Mouse (Mus musculus) adrenal gland, adult (tissue): ENCODE measurements around the gene Caskin1.
A peak's percentile ranks its signal among the peaks of the same experiment; 100 is the strongest.

ENCODE experiments used
- DNase-seq, 2 experiments: peaks; one replicate each; pipeline ENCODE4 v3.0.0; 2022 to 2023; ENCODE audit warnings: low spot score in 1 of 2; ENCODE audit not compliant: inconsistent age in 2 of 2

The Caskin1 gene

GRCm38 (mm10) chr17:24490399-24490798 lies 2.0 kb downstream of the Caskin1 start:
- peak in 1 of 2 experiments; percentile 80 for DNase-seq

GRCm38 (mm10) chr17:24494627-24495335 lies 6.4 kb downstream of the Caskin1 start:
- peak in 1 of 2 experiments; percentile 83 for DNase-seq

- no peak for DNase-seq
Measured at GRCm38 (mm10) chr17:24495443-24495842, 7.0 kb downstream of the Caskin1 start.

GRCm38 (mm10) chr17:24496026-24496425 lies 7.6 kb downstream of the Caskin1 start:
- DNase-seq, result peak in 1 of 2 experiments; percentile 82

GRCm38 (mm10) chr17:24502208-24502607 lies 13.8 kb downstream of the Caskin1 start:
- no peak for DNase-seq

GRCm38 (mm10) chr17:24504085-24504484 lies 15.7 kb downstream of the Caskin1 start:
- DNase-seq, result no peak

- DNase-seq, result no peak
Measured at GRCm38 (mm10) chr17:24505286-24505955, 17.0 kb downstream of the Caskin1 start.

- DNase-seq, result peak; percentile 62 to 82
Measured at GRCm38 (mm10) chr17:24506332-24507070, 18.1 kb downstream of the Caskin1 start.

GRCm38 (mm10) chr17:24507129-24507664 lies 18.8 kb downstream of the Caskin1 start:
- peak; percentile 53 to 64 for DNase-seq

- peak; percentile 72 to 80 for DNase-seq
Measured at GRCm38 (mm10) chr17:24507806-24508460, 19.5 kb downstream of the Caskin1 start.

- peak; percentile 54 to 87 for DNase-seq
Measured at GRCm38 (mm10) chr17:24513609-24514008, 25.2 kb downstream of the Caskin1 start.

- DNase-seq, result no peak
Measured at GRCm38 (mm10) chr17:24514270-24515257, 26.2 kb downstream of the Caskin1 start.

GRCm38 (mm10) chr17:24520450-24520849 lies 32.0 kb downstream of the Caskin1 start:
- no peak for DNase-seq

GRCm38 (mm10) chr17:24524734-24525133 lies 36.3 kb downstream of the Caskin1 start:
- no peak for DNase-seq

GRCm38 (mm10) chr17:24527315-24527714 lies 38.9 kb downstream of the Caskin1 start:
- no peak for DNase-seq

GRCm38 (mm10) chr17:24527723-24528559 lies 39.5 kb downstream of the Caskin1 start, which contains the start of gene Traf7:
TSS of gene Traf7 (minus strand) at chr17:24527938.
- peak; percentile 93 to 97 for DNase-seq

GRCm38 (mm10) chr17:24528560-24528918 lies 40.1 kb downstream of the Caskin1 start:
- DNase-seq, result no peak

- DNase-seq, result peak; percentile 61 to 82
Measured at GRCm38 (mm10) chr17:24529007-24529451, 40.6 kb downstream of the Caskin1 start.

- DNase-seq, result no peak
Measured at GRCm38 (mm10) chr17:24529883-24530282, 41.5 kb downstream of the Caskin1 start.
